Mouse (Mus musculus): ENCODE results near the gene Slc6a19. TPM values are rescaled to one million over a fixed set of nuclear protein-coding genes. Genes with fewer than 3 reads are reported as not detected.

Slc6a19 gene
- polyA plus RNA-seq, 1 experiment: 18.6 TPM

DNA sequence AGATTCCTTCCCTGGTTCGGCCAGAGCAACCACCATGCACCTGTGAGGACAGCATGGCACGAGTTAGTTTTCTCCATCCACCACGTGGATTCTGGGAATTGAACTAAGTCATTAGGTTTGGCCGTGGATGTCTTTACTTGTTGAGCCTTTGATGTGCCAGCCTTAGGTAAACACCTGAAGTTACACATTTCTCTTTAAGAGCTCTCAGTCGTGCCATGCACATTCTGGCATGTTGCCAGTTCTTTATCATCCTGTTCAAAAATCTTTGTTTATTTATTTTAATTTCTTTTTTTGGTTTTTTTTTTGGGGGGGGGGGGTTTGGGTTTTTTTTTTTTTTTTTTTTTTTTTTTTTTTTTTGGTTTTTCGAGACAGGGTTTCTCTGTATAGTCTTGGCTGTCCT, 66.8 kb downstream of the Slc6a19 start:
- 84% methylated on average over 5 of the region's 6 CpGs for WGBS
- TF ChIP-seq CTCF (IDR thresholded peaks at IDR 0.05; ENCODE audit: borderline replicate concordance, control insufficient read depth, extremely low read depth, insufficient read depth, low read length, poor library complexity) (no peak), POLR2A (IDR thresholded peaks at IDR 0.05; ENCODE audit: control insufficient read depth, extremely low read depth, insufficient read depth, low read length, poor library complexity) (no peak)
- Histone ChIP-seq H3K4me3 (ENCODE audit: control insufficient read depth, insufficient read depth, low read length) (no peak overlapping the region), H3K27me3 (ENCODE audit: control insufficient read depth, insufficient read depth, low read length) (no peaks in the 10 kb centered on the region), H3K27ac (ENCODE audit: control insufficient read depth, insufficient read depth, low read length) (no peak overlapping the region), H3K36me3 (ENCODE audit: control insufficient read depth, insufficient read depth, low read length) (no peaks in the 10 kb centered on the region), H3K4me1 (replicated peaks; ENCODE audit: control insufficient read depth, insufficient read depth, low read length) (peaks cover 21% of the 10 kb centered on the region)
- no peak for DNase-seq

DNA sequence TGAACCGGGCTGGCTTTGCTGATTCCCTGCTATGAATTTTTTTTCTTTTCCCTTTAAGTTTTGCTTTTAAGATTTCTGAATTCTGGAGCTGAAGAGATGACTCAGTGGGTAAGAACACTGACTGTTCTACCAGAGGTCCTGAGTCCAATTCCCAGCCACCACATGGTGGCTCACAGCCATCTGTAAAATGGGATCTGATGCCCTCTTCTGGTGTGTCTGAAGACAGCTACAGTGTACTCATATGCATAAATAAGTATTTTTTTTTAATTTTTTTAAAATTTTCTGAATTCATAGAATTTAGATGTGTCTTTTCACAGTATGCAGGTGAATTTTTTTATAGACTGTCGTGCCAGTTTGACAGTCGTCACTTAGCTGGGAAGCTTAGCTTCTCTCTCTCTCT, 72.8 kb downstream of the Slc6a19 start:
- Histone ChIP-seq H3K27ac (ENCODE audit: control insufficient read depth, insufficient read depth, low read length) (no peak overlapping the region), H3K27me3 (ENCODE audit: control insufficient read depth, insufficient read depth, low read length) (no peaks in the 10 kb centered on the region), H3K36me3 (ENCODE audit: control insufficient read depth, insufficient read depth, low read length) (no peaks in the 10 kb centered on the region), H3K4me1 (replicated peaks; ENCODE audit: control insufficient read depth, insufficient read depth, low read length) (peaks cover 10% of the 10 kb centered on the region), H3K4me3 (ENCODE audit: control insufficient read depth, insufficient read depth, low read length) (no peak overlapping the region)
- no peak for TF ChIP-seq CTCF (IDR thresholded peaks at IDR 0.05; ENCODE audit: borderline replicate concordance, control insufficient read depth, extremely low read depth, insufficient read depth, low read length, poor library complexity)
- no peak for TF ChIP-seq POLR2A (IDR thresholded peaks at IDR 0.05; ENCODE audit: control insufficient read depth, extremely low read depth, insufficient read depth, low read length, poor library complexity)
- WGBS: 98% methylated on average over 3 of the region's 3 CpGs
- no peak for DNase-seq

Other genes starting within 250 kb of the Slc6a19 start
- 38.9 and 40.9 TPM in 2 replicates for gene Lpcat1, start 237.7 kb downstream of the Slc6a19 start, polyA plus RNA-seq (2012; rRNA removed)
- gene Slc6a3, start 168.1 kb downstream of the Slc6a19 start, polyA plus RNA-seq (2012; rRNA removed): 0.22 and 0.40 TPM in 2 replicates
- gene Clptm1l, start 100.9 kb downstream of the Slc6a19 start, polyA plus RNA-seq (2012; rRNA removed): 157 and 194 TPM in 2 replicates
- gene Tert, start 78.0 kb downstream of the Slc6a19 start, polyA plus RNA-seq (2012; rRNA removed): 16.2 and 17.2 TPM in 2 replicates
- 0.15 and 0.26 TPM in 2 replicates for gene Slc6a18, start 26.8 kb downstream of the Slc6a19 start, polyA plus RNA-seq (2012; rRNA removed)
- gene Slc12a7, start 28.2 kb upstream of the Slc6a19 start, polyA plus RNA-seq (2012; rRNA removed): 144 and 156 TPM in 2 replicates
- 4.4 and 4.7 TPM in 2 replicates for gene Nkd2, start 142.8 kb upstream of the Slc6a19 start, polyA plus RNA-seq (2012; rRNA removed)
- 3.7 and 4.9 TPM in 2 replicates for gene Trip13, start 232.9 kb upstream of the Slc6a19 start, polyA plus RNA-seq (2012; rRNA removed)
- gene Brd9, start 232.9 kb upstream of the Slc6a19 start, polyA plus RNA-seq (2012; rRNA removed): 51.8 and 60.6 TPM in 2 replicates

Data from thymus, adult 2 months (tissue).